8 mouse cellular contexts compared by ENCODE assay signal in genomic region chr5:121949050-121949443, GRCm38 (mm10).
A peak's percentile ranks its signal among the peaks of the same experiment; 100 is the strongest.
DNase-seq lines count a peak whose midpoint lies in the region; ATAC-seq lines count a peak whose summit lies in the region.
"Had no signal": no experiment of that assay in that cellular context is flagged by ENCODE, and none has a peak within 500 bp of the region (broad histone marks: within the 10 kb centered on the region; RNA-seq: fewer than 3 reads in every experiment).

No protein-coding gene starts in this region.

- H3K27me3 ChIP-seq in lung, embryonic 15.5 days, result peaks cover 30% of the 10 kb centered on the region
- H3K27me3 ChIP-seq in hindbrain, embryonic 12.5 days, result peaks cover 12% of the 10 kb centered on the region; the same call in 1 of the 2 replicates
- peaks cover 33% of the 10 kb centered on the region for H3K27me3 ChIP-seq in liver, embryonic 15.5 days

- H3K36me3 ChIP-seq in lung, embryonic 15.5 days, result no peaks in the 10 kb centered on the region
- H3K36me3 ChIP-seq in hindbrain, embryonic 12.5 days, result no peaks in the 10 kb centered on the region
- no peaks in the 10 kb centered on the region for H3K36me3 ChIP-seq in liver, embryonic 15.5 days (replicated peaks)
- H3K36me3 ChIP-seq: G1E had no signal

- no peak for DNase-seq in lung, postnatal 36 days
- DNase-seq in cerebellum, postnatal 25 days, result no peak
- DNase-seq in right cerebral cortex, adult 18-20 months, result no peak
- DNase-seq in kidney, postnatal 25 days, result no peak

- no peak for ATAC-seq in lung, embryonic 15.5 days (ENCODE audit: borderline replicate concordance, extremely low read depth, low FRiP score, low TSS enrichment)
- peak; percentile 47 for ATAC-seq in hindbrain, embryonic 12.5 days (ENCODE audit: low FRiP score)
- no peak for ATAC-seq in liver, embryonic 15.5 days (ENCODE audit: insufficient read depth)

- peak overlapping the region; percentile 66 for H3K4me2 ChIP-seq in lung, embryonic 15.5 days
- peak overlapping the region; percentile 59 for H3K4me2 ChIP-seq in hindbrain, embryonic 12.5 days (replicated peaks)
- peak overlapping the region; percentile 48; the same call in 1 of the 2 replicates for H3K4me2 ChIP-seq in liver, embryonic 15.5 days

- no peak overlapping the region for H3K9ac ChIP-seq in lung, embryonic 15.5 days
- 0 out of 2 replicates have a peak overlapping the region, but pooled peaks have one; percentile 54 for H3K9ac ChIP-seq in hindbrain, embryonic 12.5 days
- H3K9ac ChIP-seq in liver, embryonic 15.5 days, result no peak overlapping the region

- no peaks in the 10 kb centered on the region for H3K9me3 ChIP-seq in lung, embryonic 15.5 days
- H3K9me3 ChIP-seq in hindbrain, embryonic 12.5 days (replicated peaks), result no peaks in the 10 kb centered on the region
- no peaks in the 10 kb centered on the region for H3K9me3 ChIP-seq in liver, embryonic 15.5 days (replicated peaks)
- H3K9me3 ChIP-seq: G1E had no signal

- H3K27ac ChIP-seq in lung, embryonic 15.5 days, result no peak overlapping the region
- peak overlapping the region; percentile 93 for H3K27ac ChIP-seq in hindbrain, embryonic 12.5 days
- H3K27ac ChIP-seq in liver, embryonic 15.5 days (replicated peaks), result no peak overlapping the region

- 24% methylated on average over 8 of the region's 8 CpGs for WGBS in lung, embryonic 15.5 days
- WGBS in hindbrain, embryonic 12.5 days, result 29% methylated on average over 8 of the region's 8 CpGs
- WGBS in liver, embryonic 15.5 days (ENCODE audit: insufficient replicate concordance), result 30% methylated on average over 8 of the region's 8 CpGs

- H3K4me1 ChIP-seq in lung, embryonic 15.5 days, result peaks cover 26% of the 10 kb centered on the region
- H3K4me1 ChIP-seq in hindbrain, embryonic 12.5 days, result peaks cover 48% of the 10 kb centered on the region
- H3K4me1 ChIP-seq in liver, embryonic 15.5 days (replicated peaks), result peaks cover 23% of the 10 kb centered on the region; the same call in 1 of the 2 replicates

- no peak overlapping the region for H3K4me3 ChIP-seq in lung, embryonic 15.5 days
- no peak overlapping the region for H3K4me3 ChIP-seq in hindbrain, embryonic 12.5 days
- H3K4me3 ChIP-seq in liver, embryonic 15.5 days (replicated peaks), result no peak overlapping the region
